Mouse (Mus musculus): ENCODE data around the gene Ctnnbip1.
"Not testable (repeated sequence)": the region's sequence is repeated elsewhere in the genome, so short reads cannot be mapped to it uniquely, and the experiment has no call there.

The Ctnnbip1 gene

DNA sequence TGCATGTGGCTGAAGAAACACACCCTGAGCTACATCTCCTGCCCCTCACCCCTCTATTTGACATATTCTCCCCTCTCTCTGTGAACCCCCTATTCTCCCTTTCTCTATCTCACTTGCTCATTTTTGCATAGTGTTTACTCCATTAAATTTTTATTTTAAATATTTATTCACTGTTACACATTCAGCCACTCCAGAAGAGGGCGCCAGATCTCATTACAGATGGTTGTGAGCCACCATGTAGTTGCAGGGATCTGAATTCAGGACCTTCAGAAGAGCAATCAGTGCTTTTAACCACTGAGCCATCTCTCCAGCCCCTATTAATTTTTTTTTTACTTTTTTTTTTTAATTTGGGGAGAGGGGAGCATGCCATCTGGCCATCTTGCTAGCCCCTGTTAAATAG lies 72.2 kb downstream of the Ctnnbip1 start:
- no peak for DNase-seq

DNA sequence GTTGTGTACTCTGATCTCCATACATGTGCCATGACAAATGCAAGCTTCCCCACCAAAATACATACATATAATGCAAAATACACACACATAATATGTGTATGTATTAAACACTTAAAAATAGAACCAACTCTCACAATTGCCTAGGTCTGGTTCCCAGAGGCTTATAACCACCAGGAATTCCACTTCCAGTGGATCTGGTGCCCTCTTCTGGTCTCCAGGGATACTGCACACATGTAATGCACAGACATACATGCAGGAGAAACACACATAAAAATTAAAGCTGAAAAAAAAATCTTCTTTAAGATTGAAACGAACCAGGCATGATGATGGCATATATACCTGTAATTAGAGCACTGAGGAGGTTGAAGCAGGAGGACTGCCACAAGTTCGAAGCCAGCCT lies 73.5 kb downstream of the Ctnnbip1 start:
- DNase-seq, result no peak

- no peak for DNase-seq
Observed at GRCm38 (mm10) chr4:149594913-149595581, 77.0 kb downstream of the Ctnnbip1 start.

GRCm38 (mm10) chr4:149597641-149598208 lies 79.7 kb downstream of the Ctnnbip1 start:
- DNase-seq, result peak; percentile 23

DNA sequence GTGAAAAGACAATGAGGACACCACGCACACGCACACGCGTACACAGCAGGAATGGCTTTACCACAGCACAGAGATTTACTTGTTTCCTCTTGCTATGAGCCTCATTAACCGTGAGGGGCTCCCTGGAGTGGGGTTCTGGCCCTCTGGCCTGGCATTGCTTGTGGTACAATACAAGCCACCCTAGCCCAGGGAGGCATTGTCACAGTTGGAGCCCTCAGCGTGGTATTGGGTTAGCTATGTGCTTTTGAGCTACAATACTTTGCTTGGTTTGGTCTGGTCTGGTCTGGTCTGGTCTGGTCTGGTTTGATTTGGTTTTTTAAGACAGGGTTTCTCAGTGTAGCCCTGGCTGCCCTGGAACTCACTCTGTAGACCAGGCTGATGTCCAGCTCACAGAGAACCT lies 81.5 kb downstream of the Ctnnbip1 start:
- no peak for DNase-seq

DNA sequence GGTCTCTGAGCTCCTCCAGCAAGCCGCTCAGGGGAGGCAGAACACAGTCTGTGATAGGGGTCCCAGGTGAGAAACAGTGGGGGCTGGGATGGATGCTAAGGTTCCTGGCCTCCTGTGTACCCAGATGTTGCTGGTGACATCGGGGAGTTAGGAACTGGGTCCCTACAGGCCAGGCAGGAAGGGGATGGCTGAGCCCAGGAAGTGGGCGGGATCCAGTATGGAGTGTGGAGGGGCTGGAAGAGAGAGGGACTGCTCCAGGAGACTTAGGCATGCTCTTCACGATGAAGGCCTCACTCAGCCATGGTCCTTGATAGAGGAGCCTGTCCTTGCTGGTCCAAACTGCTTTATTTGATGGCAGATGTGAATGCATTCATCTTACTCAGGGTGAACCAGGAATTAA lies 82.1 kb downstream of the Ctnnbip1 start:
- no peak for DNase-seq

DNA sequence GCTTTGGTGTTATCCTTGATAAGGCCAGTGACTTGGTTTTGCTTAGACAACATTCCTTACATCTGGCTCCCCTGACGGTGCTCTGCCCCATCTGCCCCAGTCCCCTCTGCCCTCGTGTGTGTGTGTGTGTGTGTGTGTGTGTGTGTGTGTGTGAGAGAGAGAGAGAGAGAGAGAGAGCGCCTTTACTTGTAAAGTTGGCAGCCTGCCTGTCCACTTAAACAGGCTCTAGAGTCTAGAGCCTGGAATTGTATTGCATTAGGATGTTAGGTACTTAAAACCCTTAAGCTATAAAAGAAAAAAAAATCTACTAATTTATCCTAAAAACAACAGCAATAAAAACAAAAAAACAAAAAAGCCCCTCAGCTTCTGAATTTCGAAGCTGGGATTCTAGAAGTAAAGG lies 83.4 kb downstream of the Ctnnbip1 start:
- no peak for DNase-seq

- no peak for DNase-seq
Observed at GRCm38 (mm10) chr4:149602236-149602635, 84.2 kb downstream of the Ctnnbip1 start.

DNA sequence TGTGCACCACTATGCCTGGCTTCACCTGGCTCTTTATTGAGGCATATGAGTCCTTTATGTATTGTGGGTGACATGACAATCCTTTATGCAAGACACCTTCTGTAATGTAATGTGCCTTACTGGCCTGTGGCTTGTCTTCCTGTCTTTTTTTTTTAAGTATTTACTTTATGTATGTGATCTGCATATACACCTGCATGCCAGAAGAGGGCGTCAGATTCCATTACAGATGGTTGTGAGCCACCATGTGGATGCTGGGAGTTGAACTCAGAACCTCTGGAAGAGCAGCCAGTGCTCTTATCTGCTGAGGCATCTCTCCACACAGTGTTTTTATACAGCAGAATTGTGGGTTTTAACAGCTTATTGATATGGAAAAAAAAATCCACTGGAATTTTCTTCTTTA lies 85.8 kb downstream of the Ctnnbip1 start:
- no peak for DNase-seq

DNA sequence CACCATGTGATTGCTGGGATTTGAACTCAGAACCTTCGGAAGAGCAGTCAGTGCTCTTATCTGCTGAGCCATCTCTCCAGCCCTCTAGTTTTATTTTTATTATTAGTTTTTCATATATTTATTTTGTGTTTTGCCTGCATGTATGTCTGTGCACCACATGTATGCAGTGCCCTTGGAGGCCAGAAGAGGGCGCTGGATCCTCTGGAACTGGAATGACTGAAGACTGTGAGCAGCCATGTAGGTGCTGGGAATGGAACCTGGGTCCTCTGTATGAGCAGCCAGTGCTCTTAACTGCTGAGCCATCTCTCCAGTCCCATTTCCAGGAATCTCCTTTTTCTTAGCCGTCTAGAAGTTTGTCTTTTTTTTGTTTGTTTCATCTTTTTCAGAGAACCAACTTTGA lies 86.5 kb downstream of the Ctnnbip1 start:
- DNase-seq, result no peak

- DNase-seq, result no peak
Observed at GRCm38 (mm10) chr4:149606056-149606455, 88.0 kb downstream of the Ctnnbip1 start.

- DNase-seq, result no peak
Observed at GRCm38 (mm10) chr4:149606766-149607358, 88.8 kb downstream of the Ctnnbip1 start.

GRCm38 (mm10) chr4:149607591-149608308 lies 89.7 kb downstream of the Ctnnbip1 start:
- peak; percentile 71 for DNase-seq

- DNase-seq, result no peak
Observed at GRCm38 (mm10) chr4:149608309-149608638, 90.2 kb downstream of the Ctnnbip1 start.

DNA sequence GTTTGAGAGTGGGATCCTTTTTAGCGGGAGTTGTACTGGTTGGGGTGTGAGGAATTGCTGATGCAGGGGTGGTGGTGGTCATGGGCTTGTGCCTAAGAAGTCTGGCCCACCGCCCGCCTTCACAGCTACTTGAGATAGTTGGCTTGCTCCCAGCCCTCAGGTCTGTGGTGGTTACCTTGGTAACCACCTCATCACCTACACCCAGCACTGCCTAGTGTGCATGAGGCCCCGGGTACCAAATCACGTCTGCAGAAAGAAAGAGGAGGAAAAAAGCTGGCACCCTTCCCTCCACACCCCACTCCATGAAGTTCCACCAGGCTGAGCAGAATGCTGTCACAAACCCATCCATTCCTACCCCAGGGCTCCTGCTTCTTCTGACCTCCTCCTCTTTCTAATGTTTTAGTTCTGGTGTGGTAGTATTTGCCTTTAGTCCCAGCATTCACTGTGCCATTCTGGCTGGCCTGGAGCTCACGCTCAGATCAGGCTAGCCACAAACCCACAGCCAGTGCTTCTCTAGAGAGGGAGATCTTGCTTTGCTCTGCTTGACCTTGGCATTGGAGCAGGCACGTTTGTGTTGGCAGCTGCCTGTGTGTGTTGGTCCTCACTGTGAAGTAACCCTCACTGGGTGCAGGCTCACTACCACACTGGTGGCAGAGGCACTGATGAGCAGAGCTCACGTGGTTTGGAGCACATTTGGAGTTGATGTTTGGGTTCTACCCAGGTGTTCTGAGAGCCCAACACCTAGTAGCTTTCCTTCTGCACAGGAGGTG lies 91.4 kb downstream of the Ctnnbip1 start:
- no peak for DNase-seq

DNA sequence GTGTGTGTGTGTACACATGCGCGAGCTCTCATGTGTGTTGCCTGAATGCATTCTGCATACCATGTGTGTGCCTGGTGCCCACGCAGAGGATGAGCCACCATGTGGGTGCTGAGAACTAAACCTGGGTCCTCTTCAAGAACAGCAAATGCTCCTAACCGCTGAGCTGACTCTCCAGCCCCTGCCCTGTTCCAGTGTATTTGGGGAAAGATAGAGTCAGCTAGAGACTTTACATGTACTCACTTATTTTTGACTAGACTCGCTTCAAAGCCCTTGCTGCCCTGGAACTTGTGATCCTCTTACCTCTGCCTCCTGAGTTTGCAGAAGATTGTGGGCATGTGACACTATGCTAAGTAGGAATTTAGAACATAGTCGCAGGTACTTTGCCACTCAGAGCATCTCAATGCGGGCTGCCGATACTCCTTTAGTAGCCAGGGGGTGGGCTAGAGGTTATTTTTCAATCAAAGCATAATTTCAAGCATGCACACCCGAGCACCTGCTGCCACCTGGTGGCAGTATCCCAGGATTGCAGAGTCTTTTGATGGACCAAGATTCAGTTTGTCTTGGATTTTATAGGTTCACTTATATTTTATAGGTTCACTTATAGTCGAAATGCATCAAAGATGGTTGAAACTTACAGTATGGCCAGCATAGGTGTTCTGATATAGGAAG lies 93.5 kb downstream of the Ctnnbip1 start:
- DNase-seq, result peak; percentile 77

GRCm38 (mm10) chr4:149613497-149613896 lies 95.5 kb downstream of the Ctnnbip1 start:
- DNase-seq, result not testable (repeated sequence)

- no peak for DNase-seq
Observed at GRCm38 (mm10) chr4:149614869-149615268, 96.8 kb downstream of the Ctnnbip1 start.
